Mouse (Mus musculus): Measurements from ENCODE around the gene Wdfy4.

Gene Wdfy4

GRCm38 (mm10) chr14:33190646-33191045 lies 5.3 kb upstream of the Wdfy4 start:
- CTCF ChIA-PET = interaction anchor here (0.7 to 1.7 kb wide), 2 partner anchors 15 to 55 kb away, joined by 9 to 12 read pairs; no protein-coding TSS in a partner anchor

- CTCF ChIA-PET = interaction anchor here (1.7 kb wide), 1 partner anchor 15 kb away, joined by 9 read pairs; no protein-coding TSS in a partner anchor
These were observed 4.6 kb upstream of the Wdfy4 start for GRCm38 (mm10) chr14:33189849-33190423.

GRCm38 (mm10) chr14:33189230-33189629 lies 3.9 kb upstream of the Wdfy4 start:
- CTCF ChIA-PET = no interaction called here

- CTCF ChIA-PET = interaction anchor here (0.6 kb wide), 1 partner anchor 16 kb away, joined by 4 read pairs; no protein-coding TSS in a partner anchor
These were observed 1.9 kb upstream of the Wdfy4 start for GRCm38 (mm10) chr14:33187201-33187600.

- CTCF ChIA-PET = no interaction called here
These were observed 5.2 kb downstream of the Wdfy4 start for GRCm38 (mm10) chr14:33180102-33180501.

DNA sequence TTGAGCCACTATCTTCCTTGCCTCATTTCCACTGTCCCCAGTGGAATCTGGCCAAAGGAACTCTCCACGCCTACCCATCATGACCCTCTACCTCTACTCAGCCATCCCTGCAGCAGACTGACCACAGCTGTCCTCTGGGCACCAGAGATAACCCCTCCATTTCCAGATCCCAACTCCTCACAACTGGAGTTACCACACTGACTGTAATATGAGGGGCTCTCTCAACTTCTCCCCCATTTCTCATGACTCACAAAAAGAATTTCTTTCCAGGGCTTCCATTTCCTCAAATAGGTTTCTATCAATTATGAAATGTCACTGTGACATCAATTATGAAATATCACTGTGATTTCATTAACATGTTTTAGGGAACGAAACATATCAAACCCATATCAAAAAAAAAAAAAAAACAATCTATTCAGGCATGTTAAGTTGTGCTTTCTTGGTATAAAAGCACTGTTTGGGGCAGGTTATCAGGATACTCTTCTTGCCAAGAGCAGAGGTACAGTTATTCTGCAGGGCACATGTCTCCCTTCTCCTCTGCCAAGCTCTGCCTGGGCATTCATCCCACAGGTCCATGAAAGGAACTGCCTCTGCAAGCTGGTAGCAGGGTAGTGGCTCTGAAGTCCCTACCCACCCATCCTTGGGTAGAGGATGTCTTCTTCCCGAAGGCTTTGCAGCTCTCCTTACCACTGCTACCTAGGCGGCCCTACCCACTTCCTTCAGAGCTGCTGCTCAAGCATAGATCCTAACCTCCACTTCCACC lies 10.1 kb downstream of the Wdfy4 start:
- CTCF ChIA-PET = interaction anchor here (0.7 kb wide), 1 partner anchor 107 kb away, joined by 9 read pairs; no protein-coding TSS in a partner anchor

DNA sequence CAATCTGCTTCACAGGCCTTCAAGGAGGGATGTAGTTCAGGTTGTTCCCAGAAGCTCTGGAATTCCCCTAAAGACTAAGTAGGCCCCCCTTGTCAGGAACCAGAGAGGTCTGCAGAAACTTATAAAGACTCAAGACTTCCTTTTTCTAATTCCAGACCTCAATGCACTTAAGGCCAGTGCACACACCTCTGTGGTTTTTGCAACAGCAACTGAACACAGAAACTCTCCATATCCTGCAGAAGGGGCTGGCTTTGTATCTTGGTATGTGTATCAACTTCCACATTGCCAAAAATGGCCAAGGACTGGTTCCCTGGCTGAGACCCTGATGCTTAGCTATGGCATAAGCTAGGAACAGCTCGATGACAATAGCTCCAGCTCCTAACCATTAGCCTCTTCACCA lies 13.4 kb downstream of the Wdfy4 start:
- CTCF ChIA-PET = no interaction called here

DNA sequence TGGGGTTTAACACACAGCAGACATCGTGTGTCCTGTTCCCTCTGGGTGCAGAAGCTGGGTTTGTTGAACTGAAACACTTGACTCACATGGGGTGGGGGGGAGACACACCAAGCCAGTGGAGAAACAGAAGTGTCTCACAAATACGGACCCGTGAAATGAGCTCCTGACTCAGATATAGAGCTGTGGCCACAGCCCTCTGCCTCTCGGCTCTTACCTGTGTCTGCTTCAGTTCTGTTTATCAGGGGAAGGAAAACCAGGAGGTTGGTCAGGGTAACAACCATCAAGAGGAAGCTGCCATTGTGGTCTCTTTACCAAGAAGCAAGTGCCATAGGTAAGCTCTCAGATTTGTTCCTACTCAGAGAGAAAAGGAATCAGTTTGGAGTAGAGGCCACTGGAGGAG lies 16.6 kb downstream of the Wdfy4 start:
- CTCF ChIA-PET = interaction anchor here (0.6 kb wide), 1 partner anchor 23 kb away, joined by 5 read pairs; no protein-coding TSS in a partner anchor

GRCm38 (mm10) chr14:33162238-33162637 lies 23.1 kb downstream of the Wdfy4 start:
- CTCF ChIA-PET = interaction anchor here (0.8 kb wide), 1 partner anchor 21 kb away, joined by 3 read pairs; no protein-coding TSS in a partner anchor

- CTCF ChIA-PET = interaction anchor here (0.6 to 1.1 kb wide), 2 partner anchors 41 to 48 kb away, joined by 3 read pairs; no protein-coding TSS in a partner anchor
These were observed 27.0 kb downstream of the Wdfy4 start for GRCm38 (mm10) chr14:33158268-33158667.

DNA sequence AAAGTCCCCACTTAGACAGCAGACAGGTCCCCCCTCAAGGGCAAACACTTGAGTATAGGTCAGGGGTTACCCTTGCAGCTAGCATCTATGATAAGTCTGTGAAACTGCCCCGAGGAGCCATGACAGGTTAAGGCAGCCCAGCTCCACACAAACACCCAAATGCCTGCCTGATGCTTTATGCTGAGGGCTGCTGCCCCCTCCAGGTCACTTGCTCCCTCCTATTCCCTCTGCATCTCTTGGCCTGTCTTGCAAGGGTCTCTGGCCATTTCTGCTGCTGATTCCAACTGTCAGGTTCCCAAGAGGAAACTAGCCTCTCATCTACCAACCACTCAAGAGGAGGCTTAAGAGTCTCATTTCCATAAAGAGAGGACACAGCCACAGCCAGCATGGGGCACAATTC lies 32.4 kb downstream of the Wdfy4 start:
- CTCF ChIA-PET = no interaction called here

DNA sequence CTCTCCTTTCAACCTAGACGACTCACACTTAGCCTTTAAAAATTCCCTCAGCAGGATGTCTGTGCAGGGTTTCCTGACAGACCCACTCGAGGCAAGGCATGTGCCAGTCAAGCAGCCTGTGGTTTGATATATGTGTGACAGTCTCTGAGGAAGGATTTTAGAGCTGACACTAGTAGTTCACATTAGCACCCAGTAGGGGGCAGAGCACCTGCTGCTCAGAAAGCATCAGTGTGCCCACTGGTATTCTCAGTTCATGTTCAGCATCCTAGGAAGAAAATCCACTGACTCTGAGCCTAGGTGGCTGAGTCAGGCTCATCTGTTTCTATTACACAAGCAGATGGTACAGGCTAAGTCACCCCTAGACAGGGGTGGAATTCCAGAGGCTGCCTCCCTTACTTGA lies 39.0 kb downstream of the Wdfy4 start:
- CTCF ChIA-PET = interaction anchor here (0.8 to 1.7 kb wide), 3 partner anchors 40 to 60 kb away, joined by 3 to 9 read pairs (median 5); no protein-coding TSS in a partner anchor

GRCm38 (mm10) chr14:33136843-33137242 lies 48.5 kb downstream of the Wdfy4 start:
- CTCF ChIA-PET = interaction anchor here (0.6 to 1.5 kb wide), 2 partner anchors 41 to 70 kb away, joined by 4 to 5 read pairs; no protein-coding TSS in a partner anchor

DNA sequence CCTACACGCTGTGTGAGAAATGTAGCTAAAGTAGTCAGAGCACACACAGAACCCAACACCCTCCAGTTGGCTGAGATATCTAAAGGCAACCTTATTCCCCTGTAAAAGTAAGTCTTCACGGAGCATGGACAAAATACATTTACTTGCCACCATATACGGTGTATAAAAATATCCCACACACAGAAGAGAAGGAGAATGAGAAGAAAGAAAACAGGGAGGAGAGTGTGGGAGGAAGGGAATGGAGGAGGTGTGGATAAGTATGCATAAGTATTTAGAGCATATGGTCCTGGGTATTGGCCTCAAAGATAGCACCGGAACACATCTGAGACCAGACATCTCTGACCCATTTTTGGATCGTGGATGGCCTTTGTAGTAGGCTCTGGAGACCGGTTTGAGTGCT lies 50.1 kb downstream of the Wdfy4 start:
- CTCF ChIA-PET = interaction anchor here (0.6 kb wide), 2 partner anchors 56 to 69 kb away, joined by 3 to 12 read pairs; no protein-coding TSS in a partner anchor

DNA sequence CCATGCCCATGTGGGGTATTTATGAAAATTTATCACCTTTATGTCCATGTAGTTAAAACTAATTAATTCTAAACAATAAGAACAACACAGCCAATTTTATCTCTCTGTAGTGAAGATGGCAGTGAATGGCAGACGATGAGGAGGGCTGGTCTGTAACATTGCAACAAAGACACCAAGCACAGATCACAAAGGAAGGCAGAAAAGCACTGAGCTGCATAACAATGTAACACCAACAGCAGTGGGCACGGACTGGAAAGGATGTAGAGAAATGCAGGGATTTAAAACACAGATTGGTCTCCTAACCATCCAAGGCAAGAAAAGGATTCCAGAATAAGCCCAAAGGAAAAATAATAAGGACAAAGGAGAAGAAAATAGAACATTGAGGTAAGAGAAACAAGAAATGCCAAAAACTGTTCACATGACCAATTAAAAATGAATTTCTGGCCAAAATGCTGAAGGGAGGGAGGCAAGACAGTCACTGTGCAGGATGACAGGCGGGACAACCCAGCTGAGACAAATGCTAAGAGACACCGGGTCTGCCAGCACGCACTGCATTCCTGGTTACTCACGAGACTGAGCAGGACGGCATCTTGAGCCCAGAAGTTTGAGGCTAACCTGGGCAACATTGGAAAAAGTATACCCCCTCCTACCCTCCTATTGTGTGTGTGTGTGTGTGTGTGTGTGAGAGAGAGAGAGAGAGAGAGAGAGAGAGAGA lies 54.1 kb downstream of the Wdfy4 start:
- CTCF ChIA-PET = no interaction called here

GRCm38 (mm10) chr14:33116590-33116989 lies 68.7 kb downstream of the Wdfy4 start:
- CTCF ChIA-PET = no interaction called here

DNA sequence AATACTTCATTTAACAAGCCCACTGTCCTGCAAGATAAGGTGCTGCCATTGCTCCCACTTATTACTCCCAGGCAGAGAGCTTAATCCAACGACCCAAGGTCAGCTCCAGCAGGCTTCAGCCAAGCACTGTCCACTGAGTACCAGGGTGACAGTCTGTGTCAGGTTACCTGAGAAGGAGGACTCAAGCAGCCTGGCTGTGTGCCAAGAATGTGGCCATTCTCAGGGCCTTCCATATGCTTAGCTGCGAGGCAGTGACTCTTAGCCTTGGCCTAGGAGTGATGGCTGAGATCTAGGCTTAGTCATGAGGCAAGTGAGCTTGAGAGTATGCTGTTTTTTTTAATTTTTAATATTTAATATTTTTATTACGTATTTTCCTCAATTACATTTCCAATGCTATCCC lies 80.5 kb downstream of the Wdfy4 start:
- CTCF ChIA-PET = no interaction called here

GRCm38 (mm10) chr14:33101609-33102008 lies 83.7 kb downstream of the Wdfy4 start:
- CTCF ChIA-PET = interaction anchor here (0.6 kb wide), 1 partner anchor 1226 kb away, joined by 11 read pairs; no protein-coding TSS in a partner anchor

- CTCF ChIA-PET = no interaction called here
These were observed 85.4 kb downstream of the Wdfy4 start for GRCm38 (mm10) chr14:33099926-33100325.

DNA sequence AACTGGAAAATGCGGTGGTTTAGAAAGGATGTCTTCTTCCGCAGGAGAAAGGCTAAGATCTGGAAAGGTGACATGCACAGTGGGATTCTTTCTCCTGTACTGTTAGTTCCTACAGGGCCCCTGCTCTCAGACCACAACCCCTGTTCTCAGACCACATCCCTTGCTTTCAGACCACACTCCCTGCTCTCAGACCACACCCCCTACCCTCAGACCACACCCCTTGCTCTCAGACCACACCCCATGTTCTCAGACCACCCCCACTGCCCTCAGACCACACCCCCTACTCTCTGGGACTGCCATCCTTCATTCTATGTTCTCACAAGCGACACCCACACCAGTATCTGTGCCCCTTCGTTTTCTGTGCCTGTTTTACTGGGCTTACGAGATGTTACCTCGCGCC lies 86.2 kb downstream of the Wdfy4 start:
- CTCF ChIA-PET = no interaction called here

DNA sequence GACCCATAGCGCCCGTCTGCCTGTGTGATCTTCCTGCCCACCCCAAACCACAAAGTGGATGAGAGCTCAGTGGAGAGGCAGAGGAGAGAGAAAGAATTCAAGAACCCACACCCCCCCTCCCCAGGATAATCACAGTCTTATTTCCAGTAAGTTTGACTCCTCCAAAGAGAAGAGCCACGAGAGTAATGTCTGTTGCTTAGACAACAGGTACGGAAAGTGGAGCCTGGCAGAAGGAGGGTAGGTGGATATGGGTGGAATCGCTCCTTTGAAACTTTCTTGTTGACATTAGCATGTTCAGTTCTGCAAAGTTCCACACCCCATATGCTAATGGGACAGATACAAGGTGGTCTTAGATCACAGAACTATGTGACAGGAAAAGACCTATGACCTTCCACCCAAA lies 88.8 kb downstream of the Wdfy4 start:
- CTCF ChIA-PET = interaction anchor here (0.6 kb wide), 1 partner anchor 82 kb away, joined by 3 read pairs; no protein-coding TSS in a partner anchor

GRCm38 (mm10) chr14:33083326-33083725 lies 102.0 kb downstream of the Wdfy4 start:
- CTCF ChIA-PET = no interaction called here

Measured in spleen, embryonic (tissue).